Mouse (Mus musculus) cerebellum, adult 18-20 months (tissue): Measurements from ENCODE around the gene Synj2.
"Not testable (repeated sequence)": the region's sequence is repeated elsewhere in the genome, so short reads cannot be mapped to it uniquely, and the experiment has no call there.

ENCODE experiments used
- DNase-seq, 2 experiments: peaks; one replicate each; pipeline ENCODE4 v3.0.0; 2021

Synj2 gene

GRCm38 (mm10) chr17:6003661-6004060, 62.6 kb downstream of the Synj2 start:
- DNase-seq, result no peak

- no peak for DNase-seq
Measured at GRCm38 (mm10) chr17:6005246-6005637, 64.2 kb downstream of the Synj2 start.

GRCm38 (mm10) chr17:6005638-6006471, 64.8 kb downstream of the Synj2 start:
- DNase-seq, result no peak

GRCm38 (mm10) chr17:6007101-6007780, 66.2 kb downstream of the Synj2 start:
- DNase-seq, result no peak

- DNase-seq, result no peak
Measured at GRCm38 (mm10) chr17:6007902-6008301, 66.8 kb downstream of the Synj2 start.

GRCm38 (mm10) chr17:6008590-6008989, 67.5 kb downstream of the Synj2 start:
- no peak for DNase-seq

GRCm38 (mm10) chr17:6009606-6010005, 68.5 kb downstream of the Synj2 start:
- DNase-seq, result peak; percentile 31 to 52

GRCm38 (mm10) chr17:6013079-6013478, 72.0 kb downstream of the Synj2 start:
- DNase-seq, result no peak

- no peak for DNase-seq
Measured at GRCm38 (mm10) chr17:6014985-6015384, 73.9 kb downstream of the Synj2 start.

- DNase-seq, result no peak
Measured at GRCm38 (mm10) chr17:6016213-6016780, 75.2 kb downstream of the Synj2 start.

GRCm38 (mm10) chr17:6017268-6017667, 76.2 kb downstream of the Synj2 start:
- DNase-seq, result no peak

GRCm38 (mm10) chr17:6018348-6018747, 77.3 kb downstream of the Synj2 start:
- DNase-seq, result no peak

GRCm38 (mm10) chr17:6019776-6020175, 78.7 kb downstream of the Synj2 start:
- peak; percentile 68 to 71 for DNase-seq

GRCm38 (mm10) chr17:6020636-6021035, 79.6 kb downstream of the Synj2 start:
- DNase-seq, result no peak

- not testable (repeated sequence) for DNase-seq
Measured at GRCm38 (mm10) chr17:6021374-6021789, 80.3 kb downstream of the Synj2 start.

GRCm38 (mm10) chr17:6025831-6026230, 84.8 kb downstream of the Synj2 start:
- no peak for DNase-seq

- DNase-seq, result no peak
Measured at GRCm38 (mm10) chr17:6035661-6036060, 94.6 kb downstream of the Synj2 start.

GRCm38 (mm10) chr17:6036458-6036857, 95.4 kb downstream of the Synj2 start:
- no peak for DNase-seq

GRCm38 (mm10) chr17:6036872-6037271, 95.8 kb downstream of the Synj2 start:
- DNase-seq, result no peak

- DNase-seq, result no peak
Measured at GRCm38 (mm10) chr17:6037507-6037906, 96.4 kb downstream of the Synj2 start.

GRCm38 (mm10) chr17:6052801-6053200, 111.7 kb downstream of the Synj2 start:
- DNase-seq, result no peak

GRCm38 (mm10) chr17:6054934-6055355, 113.9 kb downstream of the Synj2 start:
- peak; percentile 19 to 37 for DNase-seq

- no peak for DNase-seq
Measured at GRCm38 (mm10) chr17:6062793-6063192, 121.7 kb downstream of the Synj2 start.

GRCm38 (mm10) chr17:6063532-6063931, 122.5 kb downstream of the Synj2 start:
- DNase-seq, result no peak
